Mouse (Mus musculus) stomach, postnatal 0 days (tissue): ENCODE measurements around the gene Mag. TPM values are rescaled to one million over a fixed set of nuclear protein-coding genes. Genes with fewer than 3 reads are reported as not detected.

Experiments
- ATAC-seq: fragments of 200-750 bp; cut with Nextera tagmentation; 2 replicates; pipeline ENCODE4 v1.8.0; 2017; ENCODE audit not compliant: low FRiP score, low TSS enrichment
- DNase-seq: peaks from one replicate; pipeline ENCODE4 v3.0.0-alpha.2; 2016; ENCODE audit warnings: low spot score
- H3K27ac ChIP-seq: fragments of 300-500 bp; sonication (generic); replicated peaks from 2 replicates; pipeline ENCODE4 v1.5.1; 2014; ENCODE audit warnings: mild to moderate bottlenecking, control low read depth
- H3K27me3 ChIP-seq: fragments of 300-500 bp; sonication (generic); 2 replicates; pipeline ENCODE4 v1.6.1; 2014; ENCODE audit warnings: low read length; ENCODE audit not compliant: control insufficient read depth, insufficient read depth
- H3K36me3 ChIP-seq: fragments of 300-500 bp; sonication (generic); 2 replicates; pipeline ENCODE4 v1.6.1; 2014; ENCODE audit warnings: low read length, mixed read lengths; ENCODE audit not compliant: control insufficient read depth, insufficient read depth
- H3K4me1 ChIP-seq: fragments of 300-500 bp; sonication (generic); replicated peaks from 2 replicates; pipeline ENCODE4 v1.6.1; 2014; ENCODE audit warnings: antibody characterized with exemption; ENCODE audit not compliant: control insufficient read depth, insufficient read depth
- H3K4me2 ChIP-seq: fragments of 300-500 bp; sonication (generic); replicated peaks from 2 replicates; pipeline ENCODE4 v1.6.1; 2014; ENCODE audit warnings: low read depth, mild to moderate bottlenecking, control low read depth, moderate library complexity
- H3K4me3 ChIP-seq: fragments of 300-500 bp; sonication (generic); 2 replicates; pipeline ENCODE4 v1.5.1; 2014; ENCODE audit warnings: low read depth, low read length, control low read depth
- H3K9ac ChIP-seq: fragments of 300-500 bp; sonication (generic); 2 replicates; pipeline ENCODE4 v1.6.1; 2014; ENCODE audit warnings: mild to moderate bottlenecking, low read length, control low read depth, mixed read lengths
- H3K9me3 ChIP-seq: fragments of 300-500 bp; sonication (generic); 2 replicates; pipeline ENCODE4 v1.6.1; 2016; ENCODE audit warnings: low read length; ENCODE audit not compliant: control insufficient read depth
- CTCF ChIP-seq: IDR thresholded peaks from 2 replicates; pipeline ENCODE4 v1.5.1; 2016; ENCODE audit warnings: antibody characterized with exemption, low read depth, mild to moderate bottlenecking, moderate library complexity
- EP300 ChIP-seq: optimal IDR thresholded peaks from 2 replicates; pipeline ENCODE3; 2016; ENCODE audit warnings: antibody characterized with exemption
- WGBS: fragments of 180-500 bp; shearing (Covaris S2); extraction: QIAGEN DNeasy Blood & Tissue Kit; methylation state at CpG from one replicate; pipeline ENCODE4 v1.1.7; 2014; 5-methylcytosine and 5-hydroxymethylcytosine counted together
- polyA plus RNA-seq: library from polyadenylated mRNA; unstranded; fragments of >200 nt; fragmentation: Nextera tagmentation; extraction: Ambion mirVana; gene quantifications from 2 replicates; pipeline ENCODE4 v1.2.1, GENCODE M21; 2015

Gene Mag
- polyA plus RNA-seq, 1 experiment from 2014 or later: 0.36 TPM

GRCm38 (mm10) chr7:30887568-30888188 lies 27.0 kb downstream of the Mag start:
- TF ChIP-seq CTCF: no peak
- TF ChIP-seq EP300: no peak
- WGBS: 80% methylated on average over 14 of the region's 14 CpGs
- DNase-seq: no peak
- Histone ChIP-seq H3K9me3 (no peaks in the 10 kb centered on the region), H3K4me1 (no peaks in the 10 kb centered on the region), H3K27ac (no peak overlapping the region), H3K27me3 (no peaks in the 10 kb centered on the region), H3K4me2 (no peak overlapping the region), H3K36me3 (no peaks in the 10 kb centered on the region), H3K4me3 (no peak overlapping the region), H3K9ac (no peak overlapping the region)
- ATAC-seq: no peak

DNA sequence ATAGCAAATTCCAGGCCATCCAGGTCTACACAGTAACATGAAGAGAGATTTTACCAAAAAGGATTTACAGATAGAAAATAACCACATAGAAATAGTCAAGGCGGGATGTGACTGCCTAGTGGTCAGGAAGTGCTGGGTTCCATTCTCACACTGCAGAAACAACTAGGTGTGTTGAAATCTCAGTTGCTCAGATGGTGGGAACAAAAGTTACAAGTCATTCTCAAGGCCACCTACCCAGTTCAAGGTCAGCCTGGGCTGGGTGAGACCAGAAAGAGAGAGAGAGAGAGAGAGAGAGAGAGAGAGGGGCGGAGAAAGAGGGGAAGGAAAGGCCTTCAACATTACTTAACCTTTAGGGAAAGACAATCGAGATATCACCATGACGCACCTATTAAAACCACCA lies 27.8 kb downstream of the Mag start:
- H3K9me3 ChIP-seq: no peaks in the 10 kb centered on the region
- DNase-seq (no peak), ATAC-seq (no peak)
- H3K4me3 ChIP-seq: no peak overlapping the region
- no peaks in the 10 kb centered on the region for H3K4me1 ChIP-seq
- H3K27ac ChIP-seq: no peak overlapping the region
- no peak for TF ChIP-seq CTCF
- no peak for TF ChIP-seq EP300
- H3K36me3 ChIP-seq: no peaks in the 10 kb centered on the region
- H3K4me2 ChIP-seq: no peak overlapping the region
- no peaks in the 10 kb centered on the region for H3K27me3 ChIP-seq
- no peak overlapping the region for H3K9ac ChIP-seq
- WGBS: 75% methylated on average over 4 of the region's 4 CpGs

- no peak for DNase-seq
- Histone ChIP-seq H3K4me1 (no peaks in the 10 kb centered on the region), H3K4me3 (no peak overlapping the region), H3K27me3 (no peaks in the 10 kb centered on the region), H3K9ac (no peak overlapping the region), H3K36me3 (no peaks in the 10 kb centered on the region), H3K27ac (no peak overlapping the region), H3K9me3 (no peaks in the 10 kb centered on the region), H3K4me2 (no peak overlapping the region)
- ATAC-seq: no peak
- TF ChIP-seq EP300 (no peak), CTCF (no peak)
These were observed 30.6 kb downstream of the Mag start for GRCm38 (mm10) chr7:30884047-30884446.

GRCm38 (mm10) chr7:30881367-30881766 lies 33.3 kb downstream of the Mag start:
- H3K27me3 ChIP-seq: no peaks in the 10 kb centered on the region
- 67% methylated on average over 3 of the region's 3 CpGs for WGBS
- DNase-seq (no peak), ATAC-seq (no peak)
- TF ChIP-seq CTCF: no peak
- no peak for TF ChIP-seq EP300
- H3K9ac ChIP-seq: no peak overlapping the region
- H3K36me3 ChIP-seq: no peaks in the 10 kb centered on the region
- no peak overlapping the region for H3K4me3 ChIP-seq
- no peak overlapping the region for H3K27ac ChIP-seq
- H3K4me2 ChIP-seq: no peak overlapping the region
- no peaks in the 10 kb centered on the region for H3K9me3 ChIP-seq
- H3K4me1 ChIP-seq: no peaks in the 10 kb centered on the region

GRCm38 (mm10) chr7:30880176-30880575 lies 34.5 kb downstream of the Mag start, which contains the start of gene Cd22:
TSS of gene Cd22 (minus strand) at chr7:30880342.
- no peak for DNase-seq
- H3K9me3 ChIP-seq: no peaks in the 10 kb centered on the region
- ATAC-seq: no peak
- H3K4me2 ChIP-seq: no peak within 1 kb of the TSS
- H3K36me3 ChIP-seq: no peaks in the 10 kb centered on the region
- no peaks in the 10 kb centered on the region for H3K27me3 ChIP-seq
- 52% methylated on average over 7 of the region's 7 CpGs for WGBS
- no peaks in the 10 kb centered on the region for H3K4me1 ChIP-seq
- no peak within 1 kb of the TSS for H3K4me3 ChIP-seq
- H3K27ac ChIP-seq: no peak within 1 kb of the TSS
- no peak for TF ChIP-seq CTCF
- no peak for TF ChIP-seq EP300
- H3K9ac ChIP-seq: no peak within 1 kb of the TSS

GRCm38 (mm10) chr7:30878950-30879349 lies 35.7 kb downstream of the Mag start:
- no peaks in the 10 kb centered on the region for H3K9me3 ChIP-seq
- no peak for TF ChIP-seq CTCF
- TF ChIP-seq EP300: no peak
- H3K36me3 ChIP-seq: no peaks in the 10 kb centered on the region
- no peaks in the 10 kb centered on the region for H3K27me3 ChIP-seq
- WGBS: 80% methylated on average over 6 of the region's 6 CpGs
- no peak overlapping the region for H3K27ac ChIP-seq
- no peak for ATAC-seq
- no peaks in the 10 kb centered on the region for H3K4me1 ChIP-seq
- DNase-seq: no peak
- H3K4me2 ChIP-seq: no peak overlapping the region
- H3K4me3 ChIP-seq: no peak overlapping the region
- H3K9ac ChIP-seq: no peak overlapping the region
